In genomic region chr13:109230335-109230987, GRCm38 (mm10) we compare ENCODE assay signal across 11 mouse cellular contexts.
DNase-seq lines count a peak whose midpoint lies in the region; ATAC-seq lines count a peak whose summit lies in the region.
"Had no signal": no experiment of that assay in that cellular context is flagged by ENCODE, and none has a peak within 500 bp of the region (broad histone marks: within the 10 kb centered on the region; RNA-seq: fewer than 3 reads in every experiment).

No protein-coding gene starts in this region.

- peaks cover 8% of the 10 kb centered on the region; the same call in 1 of the 2 replicates for H3K4me1 ChIP-seq in kidney, embryonic 14.5 days (ENCODE audit: control insufficient read depth, insufficient read depth, low read length)
- H3K4me1 ChIP-seq in megakaryocyte, embryonic 14.5 days, result peaks cover 50% of the 10 kb centered on the region

- 43% methylated on average over 13 of the region's 13 CpGs for whole genome bisulfite sequencing in kidney, embryonic 14.5 days

- H3K4me2 ChIP-seq in kidney, embryonic 14.5 days (replicated peaks; ENCODE audit: low read depth, low read length), result no peak overlapping the region

- H3K27ac ChIP-seq in kidney, embryonic 14.5 days (ENCODE audit: low read depth, low read length), result no peak overlapping the region
- H3K27ac ChIP-seq: heart, adult 2 months had no signal

- H3K36me3 ChIP-seq in kidney, embryonic 14.5 days (ENCODE audit: control insufficient read depth, insufficient read depth, low read length), result no peaks in the 10 kb centered on the region
- H3K36me3 ChIP-seq in megakaryocyte, embryonic 14.5 days (replicated peaks; ENCODE audit: low read length), result no peaks in the 10 kb centered on the region

- no peaks in the 10 kb centered on the region for H3K9me3 ChIP-seq in kidney, embryonic 14.5 days (ENCODE audit: control insufficient read depth, low read length)
- no peaks in the 10 kb centered on the region for H3K9me3 ChIP-seq in megakaryocyte, embryonic 14.5 days

- no peaks in the 10 kb centered on the region for H3K27me3 ChIP-seq in kidney, embryonic 14.5 days (ENCODE audit: control insufficient read depth, insufficient read depth, low read length)
- H3K27me3 ChIP-seq in megakaryocyte, embryonic 14.5 days (replicated peaks), result no peaks in the 10 kb centered on the region

- no peak for DNase-seq in kidney, postnatal 25 days
- DNase-seq in CD8-positive naive resting alpha-beta T cell, adult 2 months (ENCODE audit: low read depth in 2 of 2, low spot score in 2 of 2), result peak; percentile 50 to 63
- DNase-seq in right cerebral cortex, postnatal 10 days (ENCODE audit: low spot score in 2 of 2), result no peak
- DNase-seq in kidney, adult 8-10 months, result no peak
- DNase-seq in layer of hippocampus, adult 18-20 months (ENCODE audit: low spot score in 2 of 2), result no peak
- DNase-seq: cerebellum, postnatal 36 days; midbrain, embryonic 14.5 days had no signal

- no peak overlapping the region for H3K9ac ChIP-seq in kidney, embryonic 14.5 days (ENCODE audit: low read depth, low read length)

- ATAC-seq in kidney, embryonic 14.5 days (ENCODE audit: low FRiP score, low TSS enrichment), result 0 out of 2 replicates have a peak, but pooled peaks have one; percentile 51
- peak; percentile 59 for ATAC-seq in inflammation-experienced regulatory T-cells, adult 6 months

- no peak overlapping the region for H3K4me3 ChIP-seq in kidney, embryonic 14.5 days (ENCODE audit: low read length)
- peak overlapping the region; percentile 88 for H3K4me3 ChIP-seq in megakaryocyte, embryonic 14.5 days (replicated peaks)

Comparison
In these comparisons a context has a peak if more than half of its experiments do, and no peak if none do; other contexts are left out.
1. DNase-seq: peak in CD8-positive naive resting alpha-beta T cell, adult 2 months (2 of 2); none in kidney, postnatal 25 days (0 of 2), right cerebral cortex, postnatal 10 days (0 of 2), kidney, adult 8-10 months (0 of 2) and layer of hippocampus, adult 18-20 months (0 of 2).